Mouse (Mus musculus) kidney, adult 18-20 months (tissue): Measurements from ENCODE around the gene Tspan9.

Experiments used
- DNase-seq: peaks from one replicate; pipeline ENCODE4 v3.0.0; 2021

The Tspan9 gene

DNA sequence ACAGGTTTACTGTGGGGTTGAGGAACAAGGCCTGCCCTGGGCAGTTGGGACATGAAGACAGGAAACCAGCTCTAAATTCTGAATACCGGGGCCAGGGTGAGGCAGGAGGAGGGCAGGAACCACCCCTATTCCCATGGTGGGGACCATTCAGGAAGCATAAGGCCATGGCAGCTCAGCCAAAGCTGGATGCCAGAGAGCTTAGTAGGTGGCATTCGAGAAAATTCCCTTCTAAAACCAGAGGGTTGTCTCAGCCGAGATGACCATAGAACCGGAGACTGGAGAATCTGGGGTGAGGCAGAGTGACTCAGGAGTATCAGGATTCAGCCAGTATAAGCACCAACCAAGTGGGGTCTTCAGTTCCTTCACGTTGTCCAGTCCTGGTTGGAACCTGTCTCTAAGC lies 171.5 kb downstream of the Tspan9 start:
- no peak for DNase-seq

DNA sequence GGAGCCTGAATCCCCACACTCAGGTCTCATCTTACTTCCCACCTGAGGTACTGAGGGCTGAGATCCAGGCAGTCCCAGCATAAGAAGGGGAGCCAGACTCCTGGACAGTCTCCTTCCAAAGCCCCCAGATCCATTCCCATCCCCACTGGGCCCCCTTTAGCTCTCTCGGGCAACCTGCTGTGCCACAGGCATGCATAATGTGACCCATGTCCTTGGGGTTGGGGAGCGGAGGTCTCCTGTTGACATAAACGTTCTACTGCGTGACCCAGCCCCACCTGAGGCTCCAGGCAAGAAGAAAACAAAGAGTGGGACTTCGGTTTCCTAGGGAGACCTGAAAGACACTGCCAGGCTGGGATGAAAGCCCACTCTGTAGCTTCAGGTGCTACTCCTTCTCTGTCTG lies 172.5 kb downstream of the Tspan9 start:
- DNase-seq: no peak

DNA sequence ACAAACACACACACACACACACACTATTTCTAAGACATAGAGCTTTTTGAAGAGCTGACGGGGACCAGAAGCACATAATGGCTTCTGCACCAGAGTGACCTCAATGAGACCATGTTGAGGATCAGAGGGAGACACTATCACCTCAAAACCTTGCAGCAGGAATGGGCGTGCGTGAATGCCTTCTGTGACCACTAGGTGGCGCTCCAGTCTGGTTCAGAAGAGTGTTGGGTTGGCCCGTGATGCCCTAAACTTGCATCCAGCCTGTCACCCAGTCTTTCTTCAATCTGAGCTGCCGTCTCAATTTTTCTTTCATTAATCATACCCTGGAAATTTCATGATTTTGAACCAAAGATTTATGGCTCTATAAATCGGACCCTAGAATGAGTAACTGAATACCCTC lies 173.3 kb downstream of the Tspan9 start:
- peak; percentile 79 for DNase-seq

DNA sequence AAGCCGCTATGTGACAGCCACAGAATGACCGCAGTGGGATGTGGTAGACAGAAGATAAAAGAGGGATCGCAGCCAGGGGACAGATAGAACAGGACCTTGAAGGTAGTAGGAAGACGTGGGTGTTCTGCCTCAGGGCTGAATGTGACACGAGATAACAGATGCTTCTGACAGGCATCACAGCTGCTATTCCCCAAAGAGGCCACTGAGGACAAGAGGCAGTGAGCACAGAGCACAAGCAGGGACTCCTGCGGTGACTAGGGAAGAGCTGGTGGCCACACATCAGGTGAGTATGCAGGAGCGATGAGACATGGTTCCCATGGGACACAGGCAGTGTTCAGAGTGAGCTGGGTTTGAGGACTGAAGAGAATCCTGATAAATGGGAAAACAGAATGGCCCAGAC lies 173.7 kb downstream of the Tspan9 start:
- DNase-seq: no peak

DNA sequence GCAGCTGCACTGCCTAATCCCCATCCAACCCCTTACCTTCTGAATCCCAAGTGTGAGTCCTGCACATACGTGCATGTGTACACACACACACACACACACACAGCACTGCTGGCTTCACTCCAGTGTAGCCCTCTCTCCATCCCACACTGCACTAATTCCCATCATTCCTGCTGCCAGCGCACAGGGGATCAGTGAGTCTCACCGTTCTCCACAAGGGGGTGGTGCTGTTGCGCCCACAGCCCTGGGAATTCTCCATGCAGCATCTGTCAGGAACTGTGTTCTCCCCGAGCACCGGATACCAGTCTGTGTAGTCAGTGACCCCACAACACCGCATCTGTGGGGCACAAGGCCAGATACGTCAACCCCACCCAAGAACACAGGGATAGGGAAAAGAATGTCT lies 177.9 kb downstream of the Tspan9 start:
- DNase-seq: no peak

DNA sequence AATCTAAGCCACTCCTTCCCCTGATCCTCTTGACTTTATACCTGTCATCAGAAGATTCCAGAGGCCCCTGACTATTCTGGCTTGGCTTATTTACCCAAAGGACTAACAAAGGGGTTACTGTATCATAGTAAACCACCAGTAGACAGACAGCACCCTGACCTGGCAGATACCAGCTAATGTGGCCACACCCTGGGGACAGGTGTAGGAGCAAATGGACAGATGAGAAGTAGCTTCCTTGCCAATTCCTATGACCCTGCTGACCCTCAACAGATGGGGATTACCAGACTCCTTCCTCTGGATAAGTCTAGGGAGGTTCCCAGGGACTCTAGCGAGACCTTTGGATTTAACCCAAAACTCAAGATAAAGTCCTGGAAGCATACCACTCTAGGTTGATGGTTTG lies 183.2 kb downstream of the Tspan9 start:
- DNase-seq: no peak

DNA sequence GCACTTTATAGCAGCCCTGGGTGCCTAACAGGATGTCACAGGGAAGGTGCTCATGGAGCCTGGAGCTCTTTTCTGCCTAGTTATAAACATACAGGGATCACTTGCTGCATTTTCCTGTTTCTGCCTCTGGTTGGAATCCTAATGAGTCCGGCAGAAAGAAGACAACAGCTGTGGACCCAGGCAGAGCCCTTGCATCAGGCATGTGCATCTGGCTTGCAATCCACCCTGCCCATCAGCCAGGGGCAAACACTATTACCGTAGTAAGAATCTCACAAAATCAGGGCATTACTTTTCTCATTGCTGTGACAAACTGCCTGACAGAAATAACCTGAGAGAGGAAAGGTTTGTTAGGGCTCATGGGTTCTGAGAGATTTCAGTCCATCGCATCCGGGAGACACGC lies 187.2 kb downstream of the Tspan9 start:
- DNase-seq: no peak

DNA sequence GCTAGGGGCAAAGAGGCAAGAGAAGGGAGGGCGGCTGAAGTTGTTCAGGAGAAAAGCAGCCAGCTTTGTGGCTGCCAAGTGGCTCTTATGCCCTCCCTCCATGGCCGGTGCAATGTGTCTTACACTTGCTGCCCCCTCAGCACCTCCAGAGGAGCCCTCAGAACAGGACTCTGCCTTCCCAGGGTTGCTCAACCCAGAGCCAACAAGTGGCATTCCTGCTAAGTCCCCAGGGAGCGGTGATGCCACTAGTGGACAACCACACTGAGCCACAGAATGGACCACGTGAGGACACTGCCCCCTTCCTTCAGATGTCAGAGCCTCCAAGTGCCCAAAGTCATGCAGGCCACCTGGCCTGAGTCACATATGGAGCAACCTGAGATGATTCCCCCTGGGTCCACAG lies 190.3 kb downstream of the Tspan9 start:
- DNase-seq: no peak

DNA sequence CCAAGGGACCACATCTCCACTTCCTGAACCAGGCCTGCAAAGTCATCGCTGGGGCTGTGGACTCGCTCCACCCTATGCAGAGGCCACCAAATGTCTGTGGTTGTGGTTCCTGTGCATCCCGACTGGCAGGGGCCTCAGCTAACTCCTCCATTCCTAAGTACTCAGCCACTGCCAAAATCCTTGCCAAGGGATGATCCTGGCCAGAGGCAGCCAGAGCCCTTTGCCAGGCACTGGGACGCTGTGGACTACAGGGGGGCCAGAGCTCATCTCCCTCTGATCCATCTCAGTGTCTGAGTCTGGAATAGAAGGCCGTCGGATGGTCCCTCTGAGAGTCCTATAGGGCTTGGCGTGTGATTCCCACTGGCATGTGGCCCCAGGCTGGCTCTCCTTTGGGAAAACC lies 193.5 kb downstream of the Tspan9 start:
- no peak for DNase-seq

DNA sequence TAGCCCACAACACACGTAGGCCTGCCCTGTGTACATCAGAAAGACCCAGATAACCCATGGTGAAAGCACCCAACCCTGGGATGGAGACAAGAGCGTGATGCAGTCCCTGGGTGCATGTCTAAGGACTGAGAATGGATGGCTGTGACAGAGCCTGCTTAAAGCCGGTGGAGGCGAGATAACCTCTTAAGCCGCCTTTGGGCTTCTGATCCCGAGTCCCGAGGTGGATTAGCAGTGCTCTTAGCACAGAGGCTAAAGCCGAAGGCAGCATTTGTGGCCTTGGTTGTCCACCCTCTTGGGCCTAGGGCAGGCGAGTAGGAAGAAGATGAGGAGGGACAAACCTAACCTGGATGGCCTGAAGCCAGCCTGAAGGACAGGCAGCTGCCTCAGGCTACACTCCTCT lies 194.7 kb downstream of the Tspan9 start:
- DNase-seq: no peak

DNA sequence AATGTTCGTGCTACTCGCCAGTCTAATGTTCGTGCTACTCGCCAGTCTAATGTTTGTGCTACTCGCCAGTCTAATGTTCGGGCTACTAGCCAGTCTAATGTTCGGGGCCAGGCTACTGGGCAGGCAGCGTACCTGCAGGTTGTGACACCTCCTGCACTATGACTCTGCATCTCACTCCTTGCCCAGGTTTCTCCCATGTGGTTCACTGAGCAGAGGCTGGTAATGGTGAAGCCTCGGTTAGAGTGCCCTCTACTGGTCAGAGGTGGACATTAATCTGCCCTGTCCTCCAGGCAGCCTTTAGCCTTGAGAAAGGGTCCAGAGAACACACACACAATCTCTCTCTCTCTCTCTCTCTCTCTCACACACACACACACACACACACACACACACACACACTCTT lies 197.7 kb downstream of the Tspan9 start:
- peak; percentile 72 for DNase-seq

DNA sequence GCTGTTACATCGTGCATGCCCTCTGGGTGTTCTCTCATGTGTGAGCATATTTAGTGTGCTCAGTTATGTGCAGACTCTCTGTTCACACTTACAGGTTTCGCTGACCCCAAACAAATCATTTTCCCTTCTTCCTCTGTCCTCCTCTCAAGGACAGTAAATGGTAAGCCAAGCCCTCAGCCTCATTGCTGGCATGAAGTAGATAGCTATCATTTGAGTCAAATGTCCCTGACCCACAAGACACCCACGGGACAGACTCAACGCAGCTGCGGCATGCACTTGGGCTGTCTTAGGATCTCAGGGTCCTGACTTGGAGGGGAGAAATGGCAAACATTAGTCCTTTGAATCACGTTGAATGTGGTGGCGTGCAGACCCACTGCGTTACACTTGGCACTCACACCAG lies 201.0 kb downstream of the Tspan9 start:
- no peak for DNase-seq

DNA sequence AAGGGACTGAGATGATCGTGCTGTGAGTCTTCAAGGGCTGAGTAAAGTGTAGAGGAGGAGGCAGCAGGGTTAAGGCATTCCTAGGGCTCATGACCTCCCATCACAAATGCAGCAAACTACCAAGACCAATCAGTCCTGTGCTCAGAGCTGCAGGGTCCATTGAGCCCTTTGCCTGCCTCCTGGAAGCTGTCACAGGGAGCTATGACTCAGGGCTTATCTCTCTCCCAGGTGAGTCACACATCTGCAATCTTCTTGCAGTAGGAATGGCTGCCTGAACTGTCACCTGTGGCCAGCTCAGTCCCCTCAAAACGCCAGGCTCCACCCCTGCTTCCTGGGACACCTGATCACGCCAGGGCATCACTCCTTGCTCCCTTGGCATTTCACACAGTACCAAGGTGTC lies 208.3 kb downstream of the Tspan9 start:
- no peak for DNase-seq

DNA sequence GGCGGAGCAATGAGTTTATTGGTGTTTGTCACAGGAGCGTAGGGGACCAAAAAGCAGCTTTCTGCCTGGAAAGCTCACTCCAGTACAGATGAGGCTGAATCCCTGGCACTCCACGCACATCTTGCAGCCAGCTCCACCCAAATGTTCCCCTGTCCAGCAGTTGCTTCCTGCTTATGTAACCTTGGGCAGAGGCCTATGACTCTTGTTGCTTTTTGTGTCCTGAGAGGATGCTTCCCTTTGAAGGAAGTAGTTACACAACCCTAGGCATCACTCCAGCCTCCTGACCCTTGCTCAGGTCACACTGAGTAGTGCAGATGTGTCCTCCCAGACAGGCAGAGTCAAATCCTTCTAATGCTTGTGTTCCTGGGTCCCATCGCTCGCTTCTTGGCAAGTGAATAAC lies 209.6 kb downstream of the Tspan9 start:
- no peak for DNase-seq

DNA sequence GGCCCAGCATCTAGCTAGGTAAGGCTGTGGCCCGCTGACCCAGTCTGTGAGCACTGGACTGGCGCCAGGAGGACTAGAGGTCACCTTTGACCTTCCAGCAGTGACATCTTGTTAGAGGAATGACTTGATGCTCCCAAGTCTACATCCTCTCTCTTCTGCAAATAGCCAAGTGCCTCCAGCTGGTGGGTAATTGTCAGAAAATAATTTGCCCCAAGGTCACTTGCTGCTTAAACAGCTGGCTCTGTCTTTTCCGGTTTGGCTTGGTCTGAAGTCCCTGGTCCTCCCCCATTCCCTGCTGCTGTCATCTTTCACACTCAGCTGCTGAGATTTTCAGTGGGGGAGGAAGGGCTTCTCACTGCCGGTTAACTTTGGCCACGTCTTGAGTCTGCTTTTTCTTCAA lies 210.7 kb downstream of the Tspan9 start:
- DNase-seq: no peak

DNA sequence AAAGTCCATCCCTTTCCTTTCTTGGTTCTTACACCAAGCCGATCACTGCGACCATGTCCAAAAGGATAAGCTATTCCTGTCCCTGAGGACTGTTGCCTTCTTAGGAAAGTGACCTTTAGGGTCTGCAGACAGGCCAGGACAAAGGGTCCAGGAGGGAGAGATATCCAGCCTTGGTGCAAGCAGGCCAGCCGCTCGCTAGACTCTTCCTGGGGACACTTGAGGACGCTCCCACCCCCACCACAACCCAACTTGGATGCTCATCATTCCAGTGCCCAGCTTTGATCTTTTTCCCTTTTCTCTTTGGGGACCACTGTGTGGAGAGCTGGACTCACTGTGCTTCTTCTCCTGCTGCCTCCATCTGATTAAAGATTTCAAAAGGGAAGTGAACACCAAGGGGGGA lies 214.7 kb downstream of the Tspan9 start:
- no peak for DNase-seq

DNA sequence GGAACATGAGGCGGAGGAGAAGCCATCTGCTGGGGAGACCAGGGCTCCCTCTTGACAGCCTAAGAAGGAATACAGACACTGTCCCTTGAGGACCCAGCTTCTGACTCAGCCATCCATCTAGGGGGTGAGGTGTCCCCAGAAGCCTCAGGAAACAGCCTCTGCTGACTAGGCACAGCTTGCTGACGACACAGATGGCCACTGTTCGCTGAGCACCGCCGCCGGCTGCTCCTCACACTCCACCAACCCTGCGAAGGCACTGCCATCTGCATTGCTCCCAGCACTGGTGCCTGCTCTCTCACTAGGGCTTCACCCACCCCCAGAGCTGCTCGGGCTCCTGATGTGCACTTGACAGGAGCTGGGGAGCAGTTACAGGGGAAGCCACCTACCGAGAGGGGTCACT lies 217.5 kb downstream of the Tspan9 start:
- DNase-seq: no peak

DNA sequence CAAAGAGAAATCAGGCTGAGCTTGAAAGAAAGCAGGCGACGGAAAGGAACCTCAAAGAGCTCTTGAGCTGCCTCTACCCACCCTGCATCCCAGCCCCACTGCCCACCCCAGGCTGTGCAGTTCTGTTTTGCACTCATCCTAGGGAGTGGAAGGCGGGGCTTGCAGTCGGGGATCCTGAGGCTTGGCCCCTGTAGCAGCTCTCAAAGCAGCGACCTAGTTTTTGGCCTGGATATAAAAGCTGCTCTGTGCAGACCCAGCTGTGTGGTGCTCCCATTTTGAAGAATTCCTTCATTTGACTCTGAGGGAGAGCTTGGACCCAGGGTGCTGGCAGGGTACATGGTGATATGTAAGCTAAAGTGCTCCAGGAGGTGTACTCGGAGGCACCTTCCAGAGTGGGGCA lies 218.6 kb downstream of the Tspan9 start:
- no peak for DNase-seq

DNA sequence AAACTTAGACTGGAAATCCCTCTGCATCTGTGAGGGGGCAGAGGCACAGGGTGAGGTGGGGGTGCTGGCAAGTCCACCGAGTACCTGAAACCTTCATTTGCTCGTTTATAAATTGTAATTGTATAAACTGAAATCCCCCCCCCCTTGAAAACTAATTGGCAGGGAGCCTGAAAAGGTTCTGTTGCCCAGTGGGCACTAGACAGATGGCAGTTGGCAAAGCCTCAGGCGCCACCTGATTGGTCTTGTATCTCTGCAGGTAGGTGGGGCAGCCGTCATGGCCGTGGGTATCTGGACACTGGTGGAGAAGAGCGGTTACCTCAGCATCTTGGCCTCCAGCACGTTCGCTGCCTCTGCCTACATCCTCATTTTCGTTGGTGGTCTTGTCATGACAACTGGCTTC lies 220.1 kb downstream of the Tspan9 start:
- DNase-seq: no peak

DNA sequence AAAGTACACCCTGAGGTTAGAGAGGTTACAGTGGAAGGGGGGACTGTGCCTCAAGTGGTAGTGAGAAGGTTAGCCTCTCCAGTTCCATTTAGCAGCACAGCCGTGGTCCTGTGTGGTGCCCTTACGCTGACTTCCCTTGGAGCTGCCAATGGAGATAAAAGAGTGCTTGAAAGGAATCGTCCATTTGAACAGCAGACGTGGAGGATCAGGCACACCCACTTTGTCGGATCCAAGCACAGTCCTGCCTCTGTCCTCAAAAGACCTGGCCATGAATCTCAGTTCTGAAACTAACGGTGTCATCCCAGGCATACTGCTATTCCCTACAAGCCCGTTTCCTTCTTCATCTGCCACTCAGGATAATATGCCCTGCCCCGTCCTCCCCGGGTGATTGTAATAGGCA lies 221.4 kb downstream of the Tspan9 start:
- DNase-seq: no peak

DNA sequence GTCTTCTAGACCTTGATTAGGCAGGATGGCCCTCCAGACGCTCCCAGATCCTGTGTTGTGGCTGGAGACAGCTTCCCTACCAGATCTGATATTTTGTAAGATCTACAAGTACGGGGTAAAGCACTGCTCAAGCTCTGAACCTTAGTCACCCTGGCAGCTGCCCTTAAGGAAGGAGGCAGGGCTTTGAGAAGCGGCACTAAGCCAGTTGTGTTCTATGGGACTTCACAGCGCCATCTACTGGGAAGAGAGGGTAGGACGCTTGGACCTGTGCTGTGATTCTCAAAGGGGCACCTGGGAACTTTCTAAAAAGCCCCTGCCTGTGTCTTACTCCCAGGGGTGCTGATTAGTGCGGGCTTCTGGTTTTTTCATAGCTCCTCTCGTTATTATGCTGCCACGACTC lies 222.7 kb downstream of the Tspan9 start:
- DNase-seq: peak; percentile 80

DNA sequence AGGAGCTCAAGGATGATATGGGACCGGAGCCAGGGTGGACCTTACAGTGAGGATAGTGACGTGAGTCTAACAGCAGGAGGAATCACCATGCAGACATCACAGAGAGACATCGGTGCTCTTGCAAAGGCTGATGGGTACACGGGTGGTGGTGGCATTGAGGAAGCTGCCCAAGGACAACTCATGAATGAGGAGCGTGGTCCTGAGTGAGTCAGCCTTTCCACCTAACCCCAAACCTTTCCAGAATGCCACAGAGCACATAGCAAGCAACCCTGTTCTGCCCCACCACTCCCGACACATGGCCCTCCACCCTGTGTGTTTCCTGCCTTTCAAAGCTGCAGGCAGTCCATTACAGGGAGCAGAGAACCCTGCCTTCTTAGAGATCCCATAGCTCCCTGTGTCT lies 223.9 kb downstream of the Tspan9 start:
- DNase-seq: no peak

DNA sequence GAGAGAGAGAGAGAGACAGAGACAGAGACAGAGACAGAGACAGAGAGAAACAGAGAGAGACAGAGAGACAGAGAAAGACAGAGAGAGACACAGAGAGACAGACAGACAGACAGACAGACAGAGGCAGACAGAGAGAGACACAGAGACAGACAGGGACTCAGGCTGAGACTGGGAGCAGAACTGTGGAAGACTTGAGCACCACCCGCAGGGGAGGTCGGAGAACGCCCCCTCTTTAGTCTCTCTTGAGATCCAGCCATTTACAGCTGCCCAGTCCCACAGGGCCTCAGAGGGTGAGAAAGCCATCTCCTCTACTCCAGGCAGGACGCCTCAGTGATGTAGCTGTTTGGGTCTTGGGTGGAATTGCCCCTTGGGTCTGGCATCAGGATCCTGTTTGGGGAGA lies 225.7 kb downstream of the Tspan9 start:
- DNase-seq: no peak

DNA sequence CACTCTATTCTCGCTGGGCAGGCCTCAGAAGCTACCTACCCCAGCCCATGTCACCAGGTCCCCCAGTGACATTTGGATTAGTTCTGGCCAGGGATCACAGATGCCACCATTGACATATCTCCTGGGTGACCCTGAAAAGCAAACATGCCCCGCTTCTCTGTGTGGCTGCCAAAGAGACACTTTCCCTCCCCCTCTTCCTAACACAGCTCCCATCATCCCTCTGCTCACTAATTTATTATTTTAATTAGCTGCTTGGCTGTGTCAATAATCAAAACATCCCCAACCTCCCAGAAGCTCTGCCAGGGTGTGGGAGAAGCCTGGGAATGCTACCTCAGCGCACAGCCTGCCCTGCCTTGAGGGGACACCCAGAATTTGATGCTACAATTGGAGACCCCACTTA lies 226.4 kb downstream of the Tspan9 start:
- no peak for DNase-seq

DNA sequence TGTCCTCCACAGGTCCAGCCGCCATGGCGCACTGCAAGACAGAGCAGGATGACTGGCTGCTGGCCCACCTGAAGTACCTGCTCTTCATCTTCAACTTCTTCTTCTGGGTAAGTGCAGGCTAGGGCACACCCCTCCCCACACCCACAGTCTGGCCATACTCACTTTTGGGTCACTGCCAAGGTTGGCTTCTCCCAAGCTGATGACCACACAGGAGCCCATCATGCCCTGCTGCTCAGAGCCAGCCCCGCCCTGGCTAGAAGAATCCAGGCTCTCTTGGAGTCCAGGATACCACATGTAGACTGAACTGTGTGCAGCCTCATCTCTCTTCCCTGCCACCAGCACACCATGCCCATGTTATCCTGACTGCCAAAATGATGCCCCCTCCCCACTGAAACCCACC lies 230.5 kb downstream of the Tspan9 start:
- no peak for DNase-seq

DNA sequence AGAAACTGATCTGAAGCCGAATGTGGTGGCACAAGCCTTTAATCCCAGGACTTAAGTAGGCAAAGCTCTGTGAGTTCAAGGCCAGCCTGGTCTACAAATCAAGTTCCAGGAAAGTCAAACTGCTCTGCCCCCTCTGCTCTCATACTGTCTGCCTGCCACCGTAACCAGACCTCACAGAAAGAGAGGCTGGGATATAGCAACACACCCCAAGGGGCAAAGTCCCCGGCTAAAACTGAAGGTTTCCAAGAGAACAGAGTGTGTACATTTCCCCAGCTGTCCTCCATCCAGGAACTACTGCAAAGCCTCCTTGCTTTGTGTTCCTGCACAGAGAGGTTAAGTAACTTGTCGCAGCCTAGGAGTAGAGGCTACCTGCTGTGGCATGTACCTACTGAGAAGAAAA lies 231.7 kb downstream of the Tspan9 start:
- DNase-seq: no peak
